Mouse (Mus musculus) G1E (cell line): ENCODE results near the gene Lin28b.

Experiments
- CTCF ChIP-seq: IDR thresholded peaks from 2 replicates; pipeline ENCODE4 v1.5.1; 2012; ENCODE audit warnings: low read depth, low read length, inconsistent platforms, mixed read lengths
- GATA1 ChIP-seq: IDR thresholded peaks from 2 replicates; pipeline ENCODE4 v1.6.1; 2012; ENCODE audit warnings: borderline replicate concordance, low read length, inconsistent platforms, mixed read lengths
- GATA2 ChIP-seq: IDR thresholded peaks from 2 replicates; pipeline ENCODE4 v1.6.1; 2012; ENCODE audit warnings: low read depth, low read length, inconsistent platforms, borderline replicate concordance
- POLR2AphosphoS5 ChIP-seq: IDR thresholded peaks from 2 replicates; pipeline ENCODE4 v1.6.1; 2012; ENCODE audit warnings: low read depth, low read length, inconsistent platforms; ENCODE audit not compliant: insufficient replicate concordance
- TAL1 ChIP-seq: conservative IDR thresholded peaks from 2 replicates; pipeline ENCODE4 v1.6.1; 2012; ENCODE audit warnings: low read depth, low read length, inconsistent platforms, mixed read lengths

DNA sequence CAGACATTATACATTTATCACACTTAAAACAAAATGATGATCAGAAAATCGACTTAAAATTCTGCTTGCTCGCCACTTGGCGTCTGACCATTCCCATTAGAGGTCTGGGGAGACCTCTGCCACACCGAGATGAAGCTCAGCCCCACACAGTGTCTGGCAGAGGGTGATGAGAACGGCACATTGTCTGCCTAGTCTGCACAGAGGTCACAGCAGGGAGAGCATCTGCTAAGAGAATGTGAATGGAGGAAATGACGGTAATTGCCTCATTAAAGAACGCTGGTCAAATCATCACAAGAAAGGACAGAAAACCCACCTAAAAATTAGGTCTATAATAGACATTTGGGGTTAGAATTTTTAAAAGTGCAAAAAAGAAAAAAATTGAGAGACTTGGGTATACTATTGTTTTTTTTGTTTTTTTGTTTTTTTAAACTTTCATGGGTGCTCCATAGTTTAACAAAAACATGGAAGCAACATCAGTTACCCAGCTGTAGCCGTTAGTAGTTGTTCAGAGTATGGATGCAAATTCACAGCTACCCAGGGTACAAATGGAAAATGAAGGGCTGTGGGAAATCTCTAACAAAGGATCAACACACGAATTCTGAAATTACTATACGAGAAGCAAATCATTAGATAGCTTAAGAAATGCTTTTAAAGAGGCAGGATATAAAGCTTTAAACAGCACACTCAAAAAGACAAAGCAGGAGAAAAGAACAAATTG lies 75.4 kb downstream of the Lin28b start:
- TF ChIP-seq CTCF, result no peak
- no peak for TF ChIP-seq TAL1
- TF ChIP-seq GATA2, result no peak
- no peak for TF ChIP-seq GATA1
- TF ChIP-seq POLR2AphosphoS5, result no peak
